Mouse (Mus musculus): ENCODE results near the gene Bmp2.

The Bmp2 gene

DNA sequence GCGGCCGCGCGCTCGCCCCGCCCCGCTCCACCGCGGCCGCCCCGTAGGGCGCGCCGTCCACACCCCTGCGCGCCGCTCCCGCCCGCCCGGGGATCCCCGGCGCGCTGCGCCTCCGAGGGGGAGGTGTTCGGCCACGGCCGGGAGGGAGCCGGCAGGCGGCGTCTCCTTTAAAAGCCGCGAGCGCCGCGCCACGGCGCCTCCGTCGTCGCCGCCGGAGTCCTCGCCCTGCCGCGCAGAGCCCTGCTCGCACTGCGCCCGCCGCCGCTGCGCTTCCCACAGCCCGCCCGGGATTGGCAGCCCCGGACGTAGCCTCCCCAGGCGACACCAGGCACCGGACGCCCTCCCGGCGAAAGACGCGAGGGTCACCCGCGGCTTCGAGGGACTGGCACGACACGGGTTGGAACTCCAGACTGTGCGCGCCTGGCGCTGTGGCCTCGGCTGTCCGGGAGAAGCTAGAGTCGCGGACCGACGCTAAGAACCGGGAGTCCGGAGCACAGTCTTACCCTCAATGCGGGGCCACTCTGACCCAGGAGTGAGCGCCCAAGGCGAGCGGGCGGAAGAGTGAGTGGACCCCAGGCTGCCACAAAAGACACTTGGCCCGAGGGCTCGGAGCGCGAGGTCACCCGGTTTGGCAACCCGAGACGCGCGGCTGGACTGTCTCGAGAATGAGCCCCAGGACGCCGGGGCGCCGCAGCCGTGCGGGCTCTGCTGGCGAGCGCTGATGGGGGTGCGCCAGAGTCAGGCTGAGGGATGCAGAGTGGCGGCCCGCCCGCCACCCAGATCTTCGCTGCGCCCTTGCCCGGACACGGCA is at the start of gene Bmp2:
Gene Bmp2, plus strand, starts transcription at position 129 of the 811 bp plus-strand sequence.
- WGBS = under 1% methylated on average over 110 of the region's 110 CpGs

DNA sequence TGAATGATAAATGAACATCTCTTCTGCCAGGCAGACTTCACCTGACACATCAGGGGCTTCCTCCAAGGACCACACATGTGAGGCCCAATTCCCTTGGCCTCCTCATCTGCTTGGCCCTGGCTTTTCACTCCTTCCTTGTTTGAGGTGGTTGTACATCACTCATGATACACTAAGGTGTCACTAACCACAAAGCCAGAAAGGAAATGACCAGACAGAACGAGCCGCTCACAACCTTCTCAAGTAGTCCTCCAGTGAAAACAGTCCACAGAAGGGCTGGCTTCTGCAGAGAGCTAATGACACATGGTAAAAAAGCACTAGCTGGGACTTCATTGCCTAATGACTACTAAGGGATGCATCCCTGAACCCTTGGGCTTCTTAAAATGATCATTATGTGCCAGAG is 46.3 kb upstream of the Bmp2 start:
- WGBS = 91% methylated on average over 2 of the region's 2 CpGs

DNA sequence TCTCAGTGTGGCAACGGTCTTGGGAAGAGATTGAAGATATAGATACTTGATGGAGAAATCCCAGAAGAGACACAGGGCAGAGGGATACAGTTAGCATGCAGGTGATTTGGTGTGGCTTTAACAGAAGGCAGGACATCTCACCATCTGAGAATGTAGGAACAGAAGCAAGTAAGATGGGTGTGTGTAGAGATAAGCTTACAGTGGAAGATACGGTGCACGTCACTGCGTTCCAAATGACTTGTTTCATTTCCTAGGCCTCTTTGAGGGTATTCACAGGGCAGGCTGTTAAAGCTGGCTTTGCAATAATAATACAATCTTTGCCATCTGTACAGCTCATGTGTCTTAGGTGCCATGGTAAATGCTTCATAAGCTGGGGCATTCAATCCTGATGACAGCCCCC is 44.9 kb upstream of the Bmp2 start:
- 95% methylated on average over 4 of the region's 4 CpGs for WGBS

DNA sequence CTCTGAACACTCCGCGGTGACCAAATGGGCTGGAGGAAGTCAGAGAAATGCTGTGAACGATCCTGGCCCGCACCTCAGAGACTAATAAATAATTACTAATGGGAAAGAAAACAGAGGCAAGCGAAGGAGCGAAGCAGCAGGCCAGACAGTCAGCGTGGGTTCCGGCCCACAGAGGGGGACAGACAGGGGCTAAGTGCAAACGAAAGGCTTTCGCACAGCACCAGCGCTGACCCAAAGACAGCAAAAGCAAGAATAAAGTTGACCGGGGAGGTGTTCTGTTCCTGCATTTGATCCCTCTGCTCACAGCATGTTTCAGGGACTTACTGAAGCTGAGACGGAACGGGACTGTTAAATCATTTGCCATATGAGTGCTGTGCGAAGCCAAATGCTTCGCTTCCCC is 42.8 kb upstream of the Bmp2 start:
- WGBS = 87% methylated on average over 16 of the region's 16 CpGs

DNA sequence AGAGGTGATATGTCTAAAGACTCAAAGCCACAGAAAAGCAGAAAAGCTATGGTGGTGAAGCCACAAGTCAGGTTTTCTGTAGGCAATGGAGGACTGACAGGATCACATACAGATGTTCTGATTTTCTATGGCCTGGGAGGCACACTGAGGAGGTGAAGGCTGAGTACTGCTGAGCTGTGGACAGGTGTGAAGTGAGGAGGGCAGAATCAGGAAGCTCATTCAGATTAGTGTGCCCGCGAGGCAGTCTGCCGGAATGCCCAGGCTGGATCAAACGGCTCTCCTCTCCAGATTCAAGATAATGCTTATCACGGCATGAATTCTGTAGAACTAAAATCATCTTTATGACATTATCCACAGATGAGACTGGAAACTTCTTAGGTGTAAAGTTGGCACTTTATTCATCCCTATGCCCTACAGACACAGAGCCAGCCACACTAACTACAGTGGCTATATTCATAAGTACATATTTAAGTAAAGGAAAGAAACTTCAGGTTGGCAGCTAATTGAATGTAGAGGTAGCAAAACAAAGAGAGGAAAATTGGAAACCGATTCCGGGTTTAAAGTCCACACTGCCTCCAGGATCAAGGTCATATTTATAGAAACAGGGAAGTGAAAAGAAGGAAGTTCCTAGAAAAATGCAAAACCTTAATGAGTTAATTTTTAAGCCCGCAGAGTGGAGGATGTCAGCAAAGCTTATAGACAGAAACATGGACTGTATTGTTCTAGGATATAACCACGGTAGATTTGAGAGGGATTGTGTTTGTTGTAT is 40.8 kb upstream of the Bmp2 start:
- 81% methylated on average over 9 of the region's 9 CpGs for WGBS

DNA sequence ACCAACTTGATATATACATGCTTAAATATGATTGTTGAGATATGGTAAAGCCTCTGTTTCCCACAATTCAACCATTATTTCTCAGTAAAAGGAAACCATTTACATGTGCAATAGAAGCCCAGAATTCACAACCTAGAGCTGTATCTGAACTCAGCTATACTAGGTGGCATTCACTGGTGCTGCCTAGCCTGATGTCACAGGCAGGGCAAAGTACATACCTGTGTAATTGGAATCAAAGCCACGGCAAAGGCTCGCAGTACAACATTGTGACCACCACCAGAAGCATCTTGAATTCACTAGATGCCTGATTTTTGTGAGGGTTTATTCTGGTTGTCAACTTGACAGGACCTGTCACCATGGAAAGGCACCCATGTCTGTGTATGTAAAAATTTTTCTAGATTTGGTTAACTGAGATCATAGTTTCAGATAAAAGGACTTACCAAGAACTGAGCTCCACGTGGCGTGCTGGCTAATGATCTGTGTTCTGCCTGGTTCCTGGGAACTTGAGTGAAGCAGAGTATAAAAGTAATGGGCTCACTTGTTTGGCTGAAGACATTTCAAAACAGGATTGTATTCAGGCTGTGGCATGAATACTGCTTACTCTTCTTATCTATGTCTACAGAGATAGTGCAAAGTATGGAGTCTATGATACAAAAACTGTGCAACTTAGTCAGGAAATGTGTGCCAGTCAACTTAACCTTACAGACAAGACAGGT is 35.5 kb upstream of the Bmp2 start:
- WGBS = 95% methylated on average over 4 of the region's 4 CpGs

DNA sequence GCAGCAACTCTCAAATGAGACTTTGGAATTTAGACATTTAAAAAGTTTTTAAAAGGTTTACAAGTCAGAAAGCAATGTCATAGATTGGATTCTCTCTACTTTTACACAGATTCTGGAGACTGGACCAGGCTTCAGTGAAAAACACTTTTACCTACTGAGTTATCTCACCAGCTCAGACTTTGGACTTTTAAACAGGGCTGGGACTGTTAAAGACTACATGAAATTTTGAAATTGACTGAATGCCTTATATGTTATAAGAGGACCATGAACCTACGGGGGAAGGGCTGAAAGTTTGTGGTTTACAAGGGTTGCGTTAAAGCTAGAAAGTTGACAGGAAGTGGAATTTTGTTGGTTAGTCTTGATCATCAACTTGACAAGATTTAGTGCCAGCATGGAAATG is 34.1 kb upstream of the Bmp2 start:
- WGBS = 94% methylated on average over 2 of the region's 2 CpGs

DNA sequence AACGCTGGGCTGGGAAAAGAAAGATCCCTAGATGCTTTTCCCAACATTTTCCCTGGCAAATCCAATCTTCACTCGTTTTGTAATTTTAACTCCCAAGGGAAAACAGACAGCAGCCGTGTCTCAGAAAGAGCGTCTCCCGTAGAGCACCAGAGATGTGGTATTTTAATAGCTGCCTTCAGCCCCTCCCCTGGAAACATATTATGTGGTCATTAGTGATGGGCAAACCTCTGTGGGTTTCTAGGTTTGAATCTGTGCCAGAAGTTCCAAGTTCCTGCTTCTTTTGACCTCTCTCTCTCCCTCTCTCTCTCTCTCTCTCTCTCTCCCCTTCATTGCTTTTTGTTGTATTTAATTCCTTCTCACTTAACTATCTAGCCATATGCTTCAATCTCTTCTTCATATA is 30.8 kb upstream of the Bmp2 start:
- WGBS = 58% methylated on average over 5 of the region's 5 CpGs

DNA sequence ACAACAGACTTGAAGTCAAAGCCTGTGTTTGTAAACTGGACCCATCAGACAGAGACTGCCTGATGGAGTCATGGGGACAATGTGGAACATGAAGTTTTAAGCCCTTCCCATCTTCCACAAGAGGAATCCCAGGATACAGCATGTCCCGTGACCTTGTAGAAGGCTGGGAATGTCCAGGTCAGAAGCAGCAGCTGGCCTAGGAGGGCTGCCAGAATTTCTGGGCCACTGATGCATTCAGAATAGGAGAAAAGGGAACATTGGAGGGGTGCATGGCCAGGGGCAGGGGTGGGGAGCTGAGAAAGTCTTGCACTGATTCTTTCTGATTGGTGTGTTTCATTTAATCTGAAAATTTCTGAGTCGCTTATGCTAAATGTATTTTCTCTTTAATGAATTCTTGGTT is 29.8 kb upstream of the Bmp2 start:
- WGBS = 87% methylated on average over 2 of the region's 2 CpGs

DNA sequence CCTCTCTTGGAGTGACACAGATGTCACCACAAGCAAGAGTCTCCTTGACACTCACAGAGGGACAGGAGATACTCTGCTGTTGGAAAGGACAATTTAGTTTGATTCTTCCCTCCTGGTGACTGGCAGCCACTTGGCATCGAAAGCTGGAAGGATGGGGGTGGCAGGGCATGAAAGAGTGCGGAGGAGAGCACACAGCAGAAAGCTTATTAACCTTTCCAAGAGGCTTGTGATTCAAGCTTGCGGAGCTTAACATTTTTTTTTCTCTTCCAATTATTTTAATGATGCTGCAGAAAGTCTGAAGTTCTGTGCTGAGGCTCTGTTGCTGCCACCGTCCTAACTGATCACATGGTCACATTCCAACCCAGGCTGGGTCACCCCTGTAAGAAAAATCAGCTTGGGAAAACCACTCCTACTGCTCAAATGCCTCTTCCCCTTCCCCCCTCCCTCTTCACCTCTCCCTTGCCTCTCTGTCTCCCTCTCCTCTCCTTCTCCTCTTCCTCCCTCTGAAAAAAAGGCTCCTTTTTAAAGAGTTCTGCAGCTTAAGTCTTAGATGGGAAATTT is 26.3 kb upstream of the Bmp2 start:
- 33% methylated on average over 4 of the region's 4 CpGs for WGBS

DNA sequence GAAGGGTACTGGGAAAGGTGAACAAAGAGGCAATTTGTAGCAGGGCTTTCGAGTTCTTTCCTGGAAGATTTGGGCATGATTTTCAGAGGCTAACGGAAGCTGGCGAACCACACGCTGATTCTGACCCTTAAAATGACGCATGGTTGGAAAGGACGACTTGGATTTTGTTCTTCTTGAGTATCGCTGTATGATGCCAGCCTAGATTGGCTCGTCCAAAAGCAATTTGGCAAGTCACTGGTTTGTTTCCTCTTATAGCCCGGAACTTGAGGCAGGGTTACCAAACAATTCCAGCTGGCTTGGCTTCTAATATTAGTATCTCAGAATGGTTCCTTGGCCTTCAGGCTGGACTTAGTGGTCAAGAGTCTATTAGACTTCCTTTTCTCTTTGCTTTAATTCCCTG is 22.6 kb upstream of the Bmp2 start:
- 75% methylated on average over 9 of the region's 9 CpGs for WGBS

DNA sequence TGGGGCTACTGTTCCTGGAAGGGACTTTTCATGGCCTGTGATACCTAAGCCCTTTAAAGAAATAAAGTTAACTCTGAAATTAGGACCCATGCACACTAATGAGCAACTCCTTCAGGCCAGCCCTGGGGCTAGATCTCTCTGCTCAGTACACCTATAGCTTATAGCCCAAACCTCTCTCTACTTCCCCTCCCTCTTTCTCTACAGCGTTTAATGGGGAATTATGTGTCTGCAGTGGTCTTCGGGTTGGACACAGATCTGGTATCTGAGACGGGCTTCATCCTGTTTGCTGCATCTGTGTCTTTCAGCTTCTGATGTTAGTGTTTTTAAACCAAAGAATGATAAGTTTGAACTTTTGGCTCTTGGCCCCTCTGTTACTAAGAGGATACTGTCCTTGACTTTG is 18.9 kb upstream of the Bmp2 start:
- 88% methylated on average over 3 of the region's 3 CpGs for WGBS

DNA sequence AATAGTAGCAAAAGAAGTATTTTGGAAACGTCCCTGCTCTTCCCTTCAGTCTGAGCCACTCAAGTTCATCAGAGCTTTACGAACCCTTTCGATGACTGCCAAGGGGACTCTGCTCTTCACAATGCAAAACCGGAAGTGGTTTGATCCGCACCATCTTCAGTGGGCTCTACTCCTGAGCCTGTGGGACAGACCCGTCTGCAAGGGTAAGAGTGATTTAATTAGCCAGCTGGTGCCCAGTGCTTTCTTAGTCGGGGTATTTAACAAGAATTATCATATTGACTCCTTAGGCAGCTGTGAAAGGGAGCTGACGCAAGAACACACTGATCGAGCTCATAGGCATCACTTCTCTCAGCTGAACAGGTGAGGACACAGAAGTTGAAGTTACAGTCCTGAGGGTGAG is 16.5 kb upstream of the Bmp2 start:
- 84% methylated on average over 9 of the region's 9 CpGs for WGBS

DNA sequence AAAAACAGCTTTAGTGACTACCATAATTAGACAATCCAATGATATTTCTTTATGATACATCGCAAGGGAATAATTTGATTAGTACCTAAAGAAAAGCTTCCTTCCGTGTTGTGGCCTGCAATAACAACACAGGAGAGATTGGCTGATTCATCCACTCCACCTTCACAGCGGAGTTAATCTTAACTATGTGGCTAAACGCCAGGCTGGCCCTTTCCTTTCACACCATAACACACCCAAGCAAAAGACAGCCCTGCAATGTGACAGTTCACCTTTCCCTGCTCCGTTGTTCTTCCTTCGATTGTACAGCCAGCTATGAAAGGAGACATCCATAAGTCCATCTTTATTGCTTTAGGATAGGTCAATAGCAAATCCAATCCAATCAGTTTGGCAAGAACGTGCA is 15.1 kb upstream of the Bmp2 start:
- 89% methylated on average over 7 of the region's 7 CpGs for whole genome bisulfite sequencing

DNA sequence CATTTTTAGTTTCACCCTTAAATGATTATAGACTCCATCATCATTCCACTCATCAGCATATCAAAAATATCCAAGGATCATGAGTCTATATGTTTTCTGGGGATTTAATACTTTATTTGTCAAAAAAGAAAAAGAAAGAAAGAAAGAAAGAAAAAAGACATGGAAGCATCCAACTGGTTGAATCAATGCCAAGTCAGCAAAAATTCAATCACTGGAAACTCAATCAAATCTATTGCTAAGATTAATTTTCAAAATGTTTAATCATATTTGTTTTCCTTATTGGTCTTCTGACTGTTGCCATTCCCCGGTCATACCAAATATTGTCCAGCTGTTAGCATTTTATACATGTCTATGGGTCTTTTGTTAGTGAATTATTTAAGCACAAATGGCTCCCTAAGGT is 11.3 kb upstream of the Bmp2 start:
- 76% methylated on average over 1 of the region's 1 CpGs for WGBS

DNA sequence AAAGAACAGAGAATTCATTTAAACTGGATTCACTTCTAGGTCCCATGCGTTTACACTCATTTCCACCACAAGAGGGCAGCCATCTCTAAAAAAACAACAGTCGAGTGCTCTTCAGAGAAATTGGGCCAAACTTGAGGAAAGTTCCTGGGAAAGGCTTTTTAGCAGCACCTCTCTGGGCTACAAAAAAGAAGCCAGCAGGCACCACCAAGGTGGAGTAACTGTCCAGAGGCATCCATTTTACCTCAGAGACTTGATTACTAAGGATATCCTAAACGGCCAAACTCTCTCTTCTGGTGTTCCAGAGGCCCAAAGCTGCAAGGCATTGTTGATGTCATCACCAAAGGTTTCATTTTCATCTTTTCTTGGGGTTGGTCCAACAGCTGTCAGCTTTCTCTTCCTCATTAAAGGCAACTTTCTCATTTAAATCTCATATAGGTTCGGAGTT is 1.7 kb upstream of the Bmp2 start:
- 16% methylated on average over 4 of the region's 4 CpGs for WGBS

DNA sequence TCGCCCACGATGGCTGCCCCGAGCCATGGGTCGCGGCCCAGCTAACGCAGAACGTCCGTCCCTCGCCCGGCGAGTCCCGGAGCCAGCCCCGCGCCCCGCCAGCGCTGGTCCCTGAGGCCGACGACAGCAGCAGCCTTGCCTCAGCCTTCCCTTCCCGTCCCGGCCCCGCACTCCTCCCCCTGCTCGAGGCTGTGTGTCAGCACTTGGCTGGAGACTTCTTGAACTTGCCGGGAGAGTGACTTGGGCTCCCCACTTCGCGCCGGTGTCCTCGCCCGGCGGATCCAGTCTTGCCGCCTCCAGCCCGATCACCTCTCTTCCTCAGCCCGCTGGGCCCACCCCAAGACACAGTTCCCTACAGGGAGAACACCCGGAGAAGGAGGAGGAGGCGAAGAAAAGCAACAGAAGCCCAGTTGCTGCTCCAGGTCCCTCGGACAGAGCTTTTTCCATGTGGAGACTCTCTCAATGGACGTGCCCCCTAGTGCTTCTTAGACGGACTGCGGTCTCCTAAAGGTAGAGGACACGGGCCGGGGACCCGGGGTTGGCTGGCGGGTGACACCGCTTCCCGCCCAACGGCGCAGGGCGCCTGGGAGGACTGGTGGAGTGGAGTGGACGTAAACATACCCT is 995 bp downstream of the Bmp2 start:
- WGBS = 4% methylated on average over 48 of the region's 48 CpGs

DNA sequence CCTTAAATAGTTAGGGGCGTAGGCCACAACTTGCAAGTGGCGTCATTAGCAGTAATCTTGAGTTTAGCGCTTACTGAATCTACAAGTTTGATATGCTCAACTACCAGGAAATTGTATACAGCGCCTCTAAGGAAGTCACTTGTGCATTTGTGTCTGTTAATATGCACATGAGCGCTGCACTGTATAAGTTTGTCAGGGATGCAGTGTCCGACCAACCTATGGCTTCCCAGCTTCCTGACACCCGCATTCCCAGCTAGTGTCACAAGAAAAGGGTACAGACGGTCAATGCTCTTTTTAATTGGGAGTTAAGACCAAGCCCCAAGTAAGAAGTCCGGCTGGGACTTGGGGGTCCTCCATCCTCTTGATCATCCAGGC is 1.9 kb downstream of the Bmp2 start:
- 45% methylated on average over 9 of the region's 9 CpGs for WGBS

DNA sequence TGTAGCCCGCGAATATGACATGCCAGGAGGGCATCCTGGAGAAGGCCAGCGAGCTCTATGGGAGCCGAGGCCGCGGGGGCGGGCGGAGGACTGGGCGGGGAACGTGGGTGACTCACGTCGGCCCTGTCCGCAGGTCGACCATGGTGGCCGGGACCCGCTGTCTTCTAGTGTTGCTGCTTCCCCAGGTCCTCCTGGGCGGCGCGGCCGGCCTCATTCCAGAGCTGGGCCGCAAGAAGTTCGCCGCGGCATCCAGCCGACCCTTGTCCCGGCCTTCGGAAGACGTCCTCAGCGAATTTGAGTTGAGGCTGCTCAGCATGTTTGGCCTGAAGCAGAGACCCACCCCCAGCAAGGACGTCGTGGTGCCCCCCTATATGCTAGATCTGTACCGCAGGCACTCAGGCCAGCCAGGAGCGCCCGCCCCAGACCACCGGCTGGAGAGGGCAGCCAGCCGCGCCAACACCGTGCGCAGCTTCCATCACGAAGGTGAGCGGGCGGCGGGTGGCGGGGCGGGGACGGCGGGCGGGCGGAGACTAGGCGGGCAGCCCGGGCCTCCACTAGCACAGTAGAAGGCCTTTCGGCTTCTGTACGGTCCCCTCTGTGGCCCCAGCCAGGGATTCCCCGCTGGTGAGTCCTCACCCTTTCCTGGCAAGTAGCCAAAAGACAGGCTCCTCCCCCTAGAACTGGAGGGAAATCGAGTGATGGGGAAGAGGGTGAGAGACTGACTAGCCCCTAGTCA is 2.5 kb downstream of the Bmp2 start:
- 4% methylated on average over 55 of the region's 55 CpGs for WGBS

DNA sequence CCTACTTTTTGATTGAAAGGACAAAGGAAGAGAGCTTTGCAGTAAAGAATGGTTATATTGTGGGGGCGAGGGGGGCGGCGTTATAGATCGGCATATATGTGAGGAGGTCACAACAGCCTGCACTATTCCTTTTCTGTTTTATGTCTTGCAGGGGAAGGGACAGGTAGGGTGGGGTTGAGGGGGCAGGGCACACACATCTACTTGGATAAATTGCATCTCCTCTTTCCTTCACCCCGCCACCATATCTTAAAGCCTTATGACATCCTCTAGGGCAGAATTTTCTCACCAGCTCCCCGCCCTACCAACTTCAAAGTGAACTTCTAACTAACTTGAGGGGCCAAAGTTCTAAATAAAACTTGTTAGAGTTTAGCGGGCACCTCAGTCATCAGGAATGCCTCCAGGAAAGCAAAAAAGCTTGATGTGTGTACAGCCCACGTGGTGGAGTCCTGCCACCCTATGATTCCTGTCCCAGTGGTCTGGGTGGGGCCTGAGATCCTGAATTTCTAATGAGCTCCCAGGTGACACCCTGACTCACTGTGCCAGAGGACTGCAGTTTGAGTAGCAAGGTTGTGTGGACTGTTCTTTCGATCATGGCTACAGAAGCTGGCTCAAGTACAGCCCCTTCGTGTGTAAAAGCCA is 12.4 kb downstream of the Bmp2 start:
- 75% methylated on average over 10 of the region's 10 CpGs for WGBS

DNA sequence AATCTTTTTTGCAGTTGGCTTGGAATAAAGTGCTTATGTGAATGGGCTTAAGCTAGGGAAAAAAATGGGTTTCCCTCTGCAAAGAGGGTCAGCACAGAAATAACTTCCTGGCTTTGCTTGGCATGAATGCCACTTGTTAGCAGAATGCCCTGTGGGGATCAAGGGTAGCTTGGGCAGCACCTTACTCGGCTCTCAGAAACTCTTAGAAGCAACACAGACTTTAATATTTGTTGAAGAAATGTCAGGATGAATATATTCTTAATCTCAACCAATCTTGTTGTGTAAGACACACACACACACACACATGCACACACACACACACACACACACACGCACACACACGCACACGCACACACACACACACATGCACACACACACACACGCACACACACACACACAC is 13.5 kb downstream of the Bmp2 start:
- 83% methylated on average over 5 of the region's 5 CpGs for WGBS

All from cerebral cortex, adult 2 months (tissue).